Mouse (Mus musculus): ENCODE data around the gene Mtmr3. TPM values are rescaled to one million over a fixed set of nuclear protein-coding genes. Genes with fewer than 3 reads are reported as not detected.

Gene Mtmr3
- polyA plus RNA-seq, 1 experiment from 2014 or later: 21.2 TPM

DNA sequence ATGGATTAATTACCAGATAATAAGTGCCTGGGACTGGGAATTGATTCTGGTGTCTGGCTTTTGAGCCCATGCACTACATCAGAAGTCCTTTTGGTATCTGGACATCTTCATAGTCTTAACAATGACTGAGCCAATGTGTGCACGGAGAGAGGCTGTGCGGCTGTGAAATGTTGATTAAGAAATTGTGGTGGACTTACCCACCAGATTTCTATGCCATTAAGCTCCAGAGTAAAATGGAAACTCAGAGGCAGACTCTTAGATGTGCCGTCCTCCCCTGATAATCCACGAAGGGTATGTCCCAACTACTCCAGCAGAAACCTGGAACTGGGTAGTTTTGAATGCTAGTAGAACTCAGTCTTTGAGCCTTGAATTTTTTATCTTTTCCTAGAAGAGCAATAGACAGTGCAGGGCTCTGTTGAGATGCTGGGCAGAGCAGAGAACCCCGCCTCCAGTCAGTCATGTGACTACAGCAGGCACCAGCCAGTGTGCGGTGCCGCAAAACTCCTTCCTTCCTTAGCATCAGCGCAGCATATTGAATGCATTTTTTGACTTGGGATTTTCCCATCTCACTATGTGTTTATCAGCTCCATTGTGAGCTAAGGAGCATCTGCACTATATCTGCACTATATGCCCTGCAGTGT is 139.6 kb downstream of the Mtmr3 start:
- Histone ChIP-seq H3K4me3 (ENCODE audit: low read length) (no peak overlapping the region), H3K9ac (ENCODE audit: low read length) (no peak overlapping the region), H3K4me2 (ENCODE audit: low read depth, low read length) (no peak overlapping the region), H3K36me3 (ENCODE audit: control insufficient read depth, insufficient read depth) (no peaks in the 10 kb centered on the region), H3K9me3 (replicated peaks; ENCODE audit: control insufficient read depth, low read length) (no peaks in the 10 kb centered on the region), H3K27ac (ENCODE audit: low read length) (no peak overlapping the region), H3K4me1 (ENCODE audit: control insufficient read depth, insufficient read depth, low read length) (no peaks in the 10 kb centered on the region; the same call in 1 of the 2 replicates), H3K27me3 (ENCODE audit: control insufficient read depth, insufficient read depth, low read length) (0 out of 2 replicates have a peak, but pooled peaks cover 3% of the 10 kb centered on the region)
- 73% methylated on average over 8 of the region's 8 CpGs for WGBS
- ATAC-seq (replicated peaks; ENCODE audit: extremely low read depth, insufficient read depth, low FRiP score): no peak

GRCm38 (mm10) chr11:4452467-4453184 is 142.0 kb downstream of the Mtmr3 start:
- no peaks in the 10 kb centered on the region; the same call in 1 of the 2 replicates for H3K4me1 ChIP-seq (ENCODE audit: control insufficient read depth, insufficient read depth, low read length)
- no peak overlapping the region for H3K4me2 ChIP-seq (ENCODE audit: low read depth, low read length)
- H3K27me3 ChIP-seq (ENCODE audit: control insufficient read depth, insufficient read depth, low read length): no peaks in the 10 kb centered on the region
- ATAC-seq (replicated peaks; ENCODE audit: extremely low read depth, insufficient read depth, low FRiP score): no peak
- H3K27ac ChIP-seq (ENCODE audit: low read length): no peak overlapping the region
- no peak overlapping the region for H3K4me3 ChIP-seq (ENCODE audit: low read length)
- no peaks in the 10 kb centered on the region for H3K9me3 ChIP-seq (replicated peaks; ENCODE audit: control insufficient read depth, low read length)
- no peaks in the 10 kb centered on the region for H3K36me3 ChIP-seq (ENCODE audit: control insufficient read depth, insufficient read depth)
- no peak overlapping the region for H3K9ac ChIP-seq (ENCODE audit: low read length)
- 63% methylated on average over 12 of the region's 12 CpGs for WGBS

DNA sequence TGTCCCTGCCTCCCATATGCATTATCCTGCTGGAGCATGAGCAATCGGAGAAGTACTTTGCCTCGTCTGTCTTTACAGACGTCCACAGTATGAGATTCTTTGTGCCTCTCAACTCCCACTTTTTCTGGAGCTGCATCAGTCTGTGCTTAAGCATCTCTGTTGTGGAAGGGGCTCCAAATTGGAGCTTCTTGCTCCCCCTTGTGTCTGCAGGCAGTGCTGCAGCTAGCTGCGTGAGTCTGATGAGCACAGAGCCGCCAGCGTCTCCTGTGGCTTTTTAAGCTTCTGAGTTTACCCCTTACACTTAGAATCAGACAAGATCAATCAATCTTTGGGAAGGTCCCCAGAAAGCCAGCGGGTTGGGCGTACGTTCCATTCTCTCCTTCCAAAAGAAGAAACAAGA is 143.5 kb downstream of the Mtmr3 start:
- no peaks in the 10 kb centered on the region for H3K27me3 ChIP-seq (ENCODE audit: control insufficient read depth, insufficient read depth, low read length)
- H3K9me3 ChIP-seq (replicated peaks; ENCODE audit: control insufficient read depth, low read length): no peaks in the 10 kb centered on the region
- ATAC-seq (replicated peaks; ENCODE audit: extremely low read depth, insufficient read depth, low FRiP score): no peak
- no peaks in the 10 kb centered on the region; the same call in 1 of the 2 replicates for H3K4me1 ChIP-seq (ENCODE audit: control insufficient read depth, insufficient read depth, low read length)
- no peak overlapping the region for H3K4me3 ChIP-seq (ENCODE audit: low read length)
- no peak overlapping the region for H3K27ac ChIP-seq (ENCODE audit: low read length)
- no peaks in the 10 kb centered on the region for H3K36me3 ChIP-seq (ENCODE audit: control insufficient read depth, insufficient read depth)
- WGBS: 24% methylated on average over 9 of the region's 9 CpGs
- H3K9ac ChIP-seq (ENCODE audit: low read length): no peak overlapping the region
- H3K4me2 ChIP-seq (ENCODE audit: low read depth, low read length): no peak overlapping the region

DNA sequence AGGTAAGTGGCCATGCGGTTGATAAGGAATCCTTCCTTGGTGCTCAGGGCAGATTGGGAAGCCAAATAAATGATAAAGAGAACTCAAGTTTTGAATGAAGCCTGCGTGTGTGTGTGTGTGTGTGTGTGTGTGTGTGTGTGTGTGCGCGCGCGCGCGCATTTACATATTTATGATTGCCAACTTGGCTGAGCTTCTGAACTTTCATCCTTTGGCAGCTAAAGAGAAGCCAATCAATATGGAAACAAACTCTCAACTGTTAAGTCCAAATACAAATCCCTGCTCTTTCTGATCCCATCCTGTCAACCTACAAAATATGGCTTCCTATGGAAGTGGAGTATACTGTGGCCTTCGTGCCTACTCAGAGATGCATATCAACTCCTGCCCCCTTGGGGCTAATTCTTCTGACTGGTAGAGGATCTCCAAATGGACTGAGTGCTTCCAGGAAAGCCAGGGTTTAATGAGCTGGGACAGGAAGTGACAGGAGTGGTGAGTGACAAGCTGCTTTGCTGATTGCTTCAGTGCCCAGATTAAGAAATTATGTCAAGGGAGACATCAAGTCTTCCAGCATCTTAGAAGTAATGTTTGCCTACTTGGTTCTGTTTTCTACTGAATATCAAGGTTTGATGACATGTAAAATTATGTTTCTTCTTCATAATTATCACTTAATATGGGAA is 148.3 kb downstream of the Mtmr3 start:
- ATAC-seq (replicated peaks; ENCODE audit: extremely low read depth, insufficient read depth, low FRiP score): no peak
- Histone ChIP-seq H3K4me3 (ENCODE audit: low read length) (no peak overlapping the region), H3K27ac (ENCODE audit: low read length) (no peak overlapping the region), H3K4me2 (ENCODE audit: low read depth, low read length) (no peak overlapping the region), H3K36me3 (ENCODE audit: control insufficient read depth, insufficient read depth) (no peaks in the 10 kb centered on the region), H3K27me3 (ENCODE audit: control insufficient read depth, insufficient read depth, low read length) (no peaks in the 10 kb centered on the region), H3K9ac (ENCODE audit: low read length) (no peak overlapping the region), H3K4me1 (ENCODE audit: control insufficient read depth, insufficient read depth, low read length) (no peaks in the 10 kb centered on the region), H3K9me3 (replicated peaks; ENCODE audit: control insufficient read depth, low read length) (no peaks in the 10 kb centered on the region)
- 88% methylated on average over 9 of the region's 9 CpGs for WGBS

GRCm38 (mm10) chr11:4442280-4442679 is 152.4 kb downstream of the Mtmr3 start:
- Histone ChIP-seq H3K9me3 (replicated peaks; ENCODE audit: control insufficient read depth, low read length) (no peaks in the 10 kb centered on the region), H3K27me3 (ENCODE audit: control insufficient read depth, insufficient read depth, low read length) (no peaks in the 10 kb centered on the region), H3K36me3 (ENCODE audit: control insufficient read depth, insufficient read depth) (no peaks in the 10 kb centered on the region), H3K9ac (ENCODE audit: low read length) (no peak overlapping the region), H3K4me2 (ENCODE audit: low read depth, low read length) (no peak overlapping the region), H3K27ac (ENCODE audit: low read length) (no peak overlapping the region), H3K4me3 (ENCODE audit: low read length) (no peak overlapping the region), H3K4me1 (ENCODE audit: control insufficient read depth, insufficient read depth, low read length) (no peaks in the 10 kb centered on the region)
- 45% methylated on average over 1 of the region's 1 CpGs for WGBS
- ATAC-seq (replicated peaks; ENCODE audit: extremely low read depth, insufficient read depth, low FRiP score): no peak

DNA sequence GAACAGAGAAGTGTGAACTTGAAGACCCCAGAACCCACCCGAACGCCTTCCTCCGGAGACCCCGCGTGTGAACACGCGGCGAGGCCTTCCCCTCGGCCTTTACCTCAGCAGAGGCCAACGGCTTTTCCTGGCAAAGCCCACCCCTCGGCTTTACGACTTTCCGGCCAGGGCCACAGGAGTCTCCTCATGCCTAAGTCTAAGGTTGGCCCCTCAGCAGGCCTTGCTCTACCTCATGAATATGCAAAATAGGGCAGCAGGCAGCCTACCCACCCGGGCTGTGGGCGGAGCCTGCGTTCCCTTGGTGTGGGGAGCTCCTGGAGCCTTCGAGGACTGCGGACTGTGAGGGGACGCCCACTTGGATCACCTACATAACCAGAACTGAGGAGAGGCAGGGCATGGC is 153.7 kb downstream of the Mtmr3 start, which contains the start of gene Hormad2:
Gene Hormad2, minus strand, starts transcription at position 128 of the 400 bp plus-strand sequence.
- no peaks in the 10 kb centered on the region for H3K36me3 ChIP-seq (ENCODE audit: control insufficient read depth, insufficient read depth)
- no peak within 1 kb of the TSS for H3K4me2 ChIP-seq (ENCODE audit: low read depth, low read length)
- no peak for ATAC-seq (replicated peaks; ENCODE audit: extremely low read depth, insufficient read depth, low FRiP score)
- H3K9me3 ChIP-seq (replicated peaks; ENCODE audit: control insufficient read depth, low read length): no peaks in the 10 kb centered on the region
- no peaks in the 10 kb centered on the region for H3K4me1 ChIP-seq (ENCODE audit: control insufficient read depth, insufficient read depth, low read length)
- WGBS: 44% methylated on average over 19 of the region's 19 CpGs
- H3K9ac ChIP-seq (ENCODE audit: low read length): no peak within 1 kb of the TSS
- no peak within 1 kb of the TSS for H3K27ac ChIP-seq (ENCODE audit: low read length)
- H3K27me3 ChIP-seq (ENCODE audit: control insufficient read depth, insufficient read depth, low read length): no peaks in the 10 kb centered on the region
- no peak within 1 kb of the TSS for H3K4me3 ChIP-seq (ENCODE audit: low read length)

DNA sequence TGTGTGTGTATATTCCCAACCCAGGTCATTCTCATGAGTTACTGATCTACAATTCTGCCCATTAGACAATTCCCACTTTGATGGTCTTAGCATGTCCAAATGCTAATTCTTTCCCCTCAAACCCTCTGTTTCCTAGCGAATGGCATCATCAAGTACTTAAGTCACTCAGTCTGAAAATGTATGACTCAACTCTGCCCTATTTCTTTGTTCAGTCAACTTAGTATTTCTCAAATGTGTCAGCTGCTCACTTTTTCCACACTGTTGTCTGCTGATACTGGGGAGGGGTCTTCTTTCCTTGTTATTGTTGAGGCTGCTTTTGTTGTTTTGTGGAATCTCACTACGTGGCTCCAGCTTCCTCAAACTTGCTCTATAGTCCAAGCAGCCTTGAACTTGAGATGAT is 156.5 kb downstream of the Mtmr3 start:
- Histone ChIP-seq H3K4me2 (ENCODE audit: low read depth, low read length) (no peak overlapping the region), H3K4me3 (ENCODE audit: low read length) (no peak overlapping the region), H3K27me3 (ENCODE audit: control insufficient read depth, insufficient read depth, low read length) (no peaks in the 10 kb centered on the region), H3K36me3 (ENCODE audit: control insufficient read depth, insufficient read depth) (no peaks in the 10 kb centered on the region), H3K9ac (ENCODE audit: low read length) (no peak overlapping the region), H3K4me1 (ENCODE audit: control insufficient read depth, insufficient read depth, low read length) (no peaks in the 10 kb centered on the region), H3K27ac (ENCODE audit: low read length) (no peak overlapping the region), H3K9me3 (replicated peaks; ENCODE audit: control insufficient read depth, low read length) (no peaks in the 10 kb centered on the region)
- ATAC-seq (replicated peaks; ENCODE audit: extremely low read depth, insufficient read depth, low FRiP score): no peak
- 55% methylated on average over 2 of the region's 2 CpGs for WGBS

DNA sequence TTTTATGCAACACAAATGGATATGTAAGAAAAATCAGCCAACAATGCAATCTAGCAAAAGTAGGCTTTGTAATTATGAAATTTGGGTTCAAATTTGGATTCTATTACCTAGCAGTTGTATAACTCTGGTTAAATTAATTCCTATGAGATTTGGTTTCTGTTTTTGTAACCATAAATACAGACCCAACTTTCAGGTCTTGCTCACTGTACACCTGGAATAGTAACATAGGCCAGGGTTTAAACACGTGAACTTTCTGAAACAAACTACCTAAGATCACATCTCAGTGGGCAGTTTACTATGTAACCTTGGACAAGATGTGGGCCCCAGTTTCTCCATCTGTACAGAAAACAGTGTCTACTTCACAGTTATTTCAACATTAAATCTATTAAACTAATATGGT is 157.3 kb downstream of the Mtmr3 start:
- no peak overlapping the region for H3K4me2 ChIP-seq (ENCODE audit: low read depth, low read length)
- no peak for ATAC-seq (replicated peaks; ENCODE audit: extremely low read depth, insufficient read depth, low FRiP score)
- H3K36me3 ChIP-seq (ENCODE audit: control insufficient read depth, insufficient read depth): no peaks in the 10 kb centered on the region
- no peak overlapping the region for H3K4me3 ChIP-seq (ENCODE audit: low read length)
- no peaks in the 10 kb centered on the region for H3K9me3 ChIP-seq (replicated peaks; ENCODE audit: control insufficient read depth, low read length)
- no peak overlapping the region for H3K9ac ChIP-seq (ENCODE audit: low read length)
- 76% methylated on average over 1 of the region's 1 CpGs for WGBS
- H3K27me3 ChIP-seq (ENCODE audit: control insufficient read depth, insufficient read depth, low read length): no peaks in the 10 kb centered on the region
- H3K4me1 ChIP-seq (ENCODE audit: control insufficient read depth, insufficient read depth, low read length): no peaks in the 10 kb centered on the region
- H3K27ac ChIP-seq (ENCODE audit: low read length): no peak overlapping the region

DNA sequence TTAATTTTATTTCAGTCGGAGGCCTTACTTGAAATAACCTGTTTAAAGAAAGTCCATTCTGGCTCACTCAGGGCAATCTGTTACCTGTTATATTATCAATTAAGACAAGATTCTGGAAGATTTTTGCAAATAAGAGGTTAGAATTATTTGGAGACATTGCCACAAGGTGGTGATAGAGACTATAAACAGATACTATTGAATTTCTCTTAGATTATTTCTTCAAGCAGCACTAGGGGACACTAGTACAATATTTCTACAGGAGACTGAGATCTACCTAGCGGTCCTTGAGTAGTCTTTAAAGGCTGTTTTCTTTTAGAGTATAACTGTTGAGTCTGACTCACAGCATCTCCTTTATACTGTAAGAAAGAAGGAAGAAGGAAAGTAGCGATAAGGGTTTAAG is 158.0 kb downstream of the Mtmr3 start:
- whole genome bisulfite sequencing: 71% methylated on average over 3 of the region's 3 CpGs
- no peaks in the 10 kb centered on the region for H3K27me3 ChIP-seq (ENCODE audit: control insufficient read depth, insufficient read depth, low read length)

More for the DNA sequence above, 158.0 kb downstream of the Mtmr3 start:
- Histone ChIP-seq H3K27ac (ENCODE audit: low read length) (no peak overlapping the region), H3K36me3 (ENCODE audit: control insufficient read depth, insufficient read depth) (no peaks in the 10 kb centered on the region), H3K4me1 (ENCODE audit: control insufficient read depth, insufficient read depth, low read length) (no peaks in the 10 kb centered on the region), H3K4me3 (ENCODE audit: low read length) (no peak overlapping the region), H3K9ac (ENCODE audit: low read length) (no peak overlapping the region), H3K9me3 (replicated peaks; ENCODE audit: control insufficient read depth, low read length) (no peaks in the 10 kb centered on the region), H3K4me2 (ENCODE audit: low read depth, low read length) (no peak overlapping the region)
- no peak for ATAC-seq (replicated peaks; ENCODE audit: extremely low read depth, insufficient read depth, low FRiP score)
